Comparison of ENCODE assay signal across 35 mouse cellular contexts in genomic region chr17:49697220-49697619, GRCm38 (mm10).
"Had no signal": no experiment of that assay in that cellular context is flagged by ENCODE, and none has a peak within 500 bp of the region (broad histone marks: within the 10 kb centered on the region; RNA-seq: fewer than 3 reads in every experiment).

No protein-coding gene starts in this region.

- H3K27ac ChIP-seq: heart, adult 2 months; heart, embryonic 10.5 days; heart, embryonic 13.5 days; heart, embryonic 15.5 days; hindbrain, embryonic 10.5 days; hindbrain, embryonic 12.5 days; hindbrain, embryonic 13.5 days; hindbrain, embryonic 14.5 days; hindbrain, embryonic 15.5 days; hindbrain, postnatal 0 days; intestine, embryonic 15.5 days; kidney, embryonic 15.5 days; kidney, postnatal 0 days; layer of hippocampus, adult 2 months had no signal

- H3K4me1 ChIP-seq: heart, embryonic 10.5 days; heart, embryonic 15.5 days; hindbrain, embryonic 10.5 days; hindbrain, embryonic 12.5 days; hindbrain, embryonic 13.5 days; hindbrain, embryonic 15.5 days; intestine, embryonic 15.5 days; kidney, embryonic 15.5 days had no signal

- H3K36me3 ChIP-seq: heart, embryonic 10.5 days; heart, embryonic 12.5 days; heart, embryonic 13.5 days; heart, embryonic 15.5 days; hindbrain, embryonic 10.5 days; hindbrain, embryonic 12.5 days; hindbrain, embryonic 13.5 days; hindbrain, embryonic 15.5 days; intestine, embryonic 15.5 days; kidney, embryonic 15.5 days had no signal

- H3K9ac ChIP-seq: heart, embryonic 12.5 days; heart, embryonic 13.5 days; heart, embryonic 15.5 days; hindbrain, embryonic 12.5 days; hindbrain, embryonic 13.5 days; hindbrain, embryonic 14.5 days; hindbrain, embryonic 15.5 days; intestine, embryonic 15.5 days; kidney, embryonic 15.5 days had no signal

- H3K4me3 ChIP-seq: heart, adult 2 months; heart, embryonic 10.5 days; heart, embryonic 12.5 days; heart, embryonic 13.5 days; heart, embryonic 15.5 days; hindbrain, embryonic 10.5 days; hindbrain, embryonic 12.5 days; hindbrain, embryonic 13.5 days; hindbrain, embryonic 15.5 days; intestine, embryonic 15.5 days; kidney, embryonic 15.5 days; layer of hippocampus, adult 2 months had no signal

- DNase-seq: heart, adult 2 months; heart, postnatal 10 days; heart, postnatal 14 days; heart, postnatal 36 days; heart, postnatal 4 days; kidney, adult 11 months; kidney, adult 18-20 months; kidney, adult 2 months; kidney, adult 8-10 months; kidney, adult 9 months; kidney, postnatal 10 days; kidney, postnatal 14 days; kidney, postnatal 25 days; kidney, postnatal 36 days; kidney, postnatal 4 days; layer of hippocampus, adult 9-11 months had no signal

- H3K27me3 ChIP-seq: heart, embryonic 12.5 days; heart, embryonic 13.5 days; heart, embryonic 15.5 days; hindbrain, embryonic 12.5 days; hindbrain, embryonic 13.5 days; hindbrain, embryonic 15.5 days; intestine, embryonic 15.5 days; kidney, embryonic 15.5 days had no signal

- ATAC-seq: hindbrain, embryonic 16.5 days; hindbrain, postnatal 0 days; inflammation-experienced regulatory T-cells, adult 6 months; intestine, embryonic 15.5 days; intestine, embryonic 16.5 days; intestine, postnatal 0 days had no signal

- H3K4me2 ChIP-seq: heart, embryonic 11.5 days; heart, embryonic 12.5 days; heart, embryonic 13.5 days; heart, embryonic 15.5 days; hindbrain, embryonic 12.5 days; hindbrain, embryonic 13.5 days; hindbrain, embryonic 14.5 days; hindbrain, embryonic 15.5 days; intestine, embryonic 15.5 days; kidney, embryonic 15.5 days had no signal

- H3K9me3 ChIP-seq: heart, embryonic 10.5 days; heart, embryonic 12.5 days; heart, embryonic 13.5 days; heart, embryonic 15.5 days; hindbrain, embryonic 10.5 days; hindbrain, embryonic 12.5 days; hindbrain, embryonic 13.5 days; hindbrain, embryonic 15.5 days; intestine, embryonic 15.5 days; kidney, embryonic 15.5 days had no signal
